Comparison of ENCODE assay signal across 16 mouse cellular contexts in genomic region chr15:28398472-28398871, GRCm38 (mm10).
"Had no signal": no experiment of that assay in that cellular context is flagged by ENCODE, and none has a peak within 500 bp of the region (broad histone marks: within the 10 kb centered on the region; RNA-seq: fewer than 3 reads in every experiment).

No protein-coding gene starts in this region.

- DNase-seq: kidney, adult 9 months; kidney, postnatal 36 days; layer of hippocampus, adult 9-11 months; lung, embryonic 14.5 days; lung, postnatal 10 days; lung, postnatal 4 days; right cerebral cortex, postnatal 14 days; thymus, adult 2 months; thymus, postnatal 25 days had no signal

- H3K4me1 ChIP-seq: limb, embryonic 15.5 days; liver, embryonic 12.5 days; stomach, embryonic 15.5 days had no signal

- H3K4me3 ChIP-seq: limb, embryonic 15.5 days; liver, embryonic 12.5 days; myocyte; neural tube, embryonic 13.5 days; stomach, embryonic 15.5 days had no signal

- H3K9me3 ChIP-seq: limb, embryonic 15.5 days; liver, embryonic 12.5 days; neural tube, embryonic 13.5 days; stomach, embryonic 15.5 days had no signal

- H3K27ac ChIP-seq: kidney, postnatal 0 days; limb, embryonic 15.5 days; liver, embryonic 12.5 days; neural tube, embryonic 13.5 days; stomach, embryonic 15.5 days had no signal

- H3K4me2 ChIP-seq: limb, embryonic 15.5 days; liver, embryonic 12.5 days; lung, embryonic 14.5 days; midbrain, embryonic 11.5 days; neural tube, embryonic 13.5 days; stomach, embryonic 15.5 days had no signal

- H3K27me3 ChIP-seq: limb, embryonic 15.5 days; liver, embryonic 12.5 days; neural tube, embryonic 13.5 days; stomach, embryonic 15.5 days had no signal

- H3K9ac ChIP-seq: limb, embryonic 15.5 days; liver, embryonic 12.5 days; lung, embryonic 14.5 days; neural tube, embryonic 13.5 days; stomach, embryonic 15.5 days had no signal

- ATAC-seq: liver, embryonic 12.5 days had no signal

- H3K36me3 ChIP-seq: limb, embryonic 15.5 days; liver, embryonic 12.5 days; neural tube, embryonic 13.5 days; stomach, embryonic 15.5 days had no signal
